Mouse (Mus musculus) bone marrow macrophage, adult 2 months (primary cell): Measurements from ENCODE around the gene Olfr354. TPM values are rescaled to one million over a fixed set of nuclear protein-coding genes. Genes with fewer than 3 reads are reported as not detected.

Source experiments
- H3K27ac ChIP-seq: 2 replicates; pipeline ENCODE4 v1.5.1; 2012; ENCODE audit warnings: low read depth, low read length; ENCODE audit not compliant: insufficient read depth
- H3K4me1 ChIP-seq: 2 replicates; pipeline ENCODE4 v1.6.1; 2012; ENCODE audit warnings: low read length; ENCODE audit not compliant: control insufficient read depth, insufficient read depth
- H3K4me3 ChIP-seq: 2 replicates; pipeline ENCODE4 v1.5.1; 2012; ENCODE audit warnings: mild to moderate bottlenecking, low read length, moderate library complexity; ENCODE audit not compliant: insufficient read depth
- CTCF ChIP-seq: IDR thresholded peaks from 2 replicates; pipeline ENCODE4 v1.5.1; 2012; ENCODE audit warnings: low read depth, mild to moderate bottlenecking, low read length, moderate library complexity
- POLR2A ChIP-seq: IDR thresholded peaks from 2 replicates; pipeline ENCODE4 v1.6.1; 2012; ENCODE audit warnings: mild to moderate bottlenecking, low read depth, low read length, borderline replicate concordance
- polyA plus RNA-seq: library from polyadenylated mRNA; stranded (reverse); fragments of >200 nt; gene quantifications from 2 replicates; pipeline ENCODE4 v1.2.4, GENCODE M21; 2012; ENCODE audit not compliant: missing spikeins, insufficient read depth, insufficient read length

Olfr354 gene
- polyA plus RNA-seq = 0.07 TPM in 1 of 2 replicates, not detected in the other

- no peak within 1 kb of the TSS for H3K27ac ChIP-seq
- no peaks in the 10 kb centered on the region for H3K4me1 ChIP-seq
- H3K4me3 ChIP-seq = no peak within 1 kb of the TSS
- TF ChIP-seq CTCF = no peak
Observed at GRCm38 (mm10) chr2:36905380-36905779, at the start of gene Olfr354. Olfr354 (plus strand) TSS chr2:36905680.

- no peak within 1 kb of the TSS for H3K27ac ChIP-seq
- TF ChIP-seq CTCF = no peak
- TF ChIP-seq POLR2A = no peak
Observed at GRCm38 (mm10) chr2:36862560-36862959, 42.9 kb upstream of the Olfr354 start, which contains the start of gene Olfr351. Olfr351 (minus strand) TSS chr2:36862660.

GRCm38 (mm10) chr2:36868160-36868559 is 37.3 kb upstream of the Olfr354 start, which contains the start of gene Olfr352:
Olfr352 (plus strand) TSS chr2:36868460.
- Histone ChIP-seq H3K4me1 (no peaks in the 10 kb centered on the region), H3K27ac (no peak within 1 kb of the TSS), H3K4me3 (no peak within 1 kb of the TSS)
- no peak for TF ChIP-seq POLR2A
- no peak for TF ChIP-seq CTCF

More at GRCm38 (mm10) chr2:36862560-36862959, 42.9 kb upstream of the Olfr354 start, which contains the start of gene Olfr351:
- Histone ChIP-seq H3K4me1 (no peaks in the 10 kb centered on the region), H3K4me3 (no peak within 1 kb of the TSS)

GRCm38 (mm10) chr2:36892836-36893235 is 12.6 kb upstream of the Olfr354 start, which contains the start of gene Olfr353:
Olfr353 (minus strand) TSS chr2:36892936.
- no peaks in the 10 kb centered on the region for H3K4me1 ChIP-seq
- no peak within 1 kb of the TSS for H3K27ac ChIP-seq
- no peak within 1 kb of the TSS for H3K4me3 ChIP-seq
- TF ChIP-seq POLR2A = no peak
- no peak for TF ChIP-seq CTCF

GRCm38 (mm10) chr2:36897114-36897513 is 8.4 kb upstream of the Olfr354 start:
- Histone ChIP-seq H3K4me1 (no peaks in the 10 kb centered on the region), H3K27ac (no peak overlapping the region), H3K4me3 (no peak overlapping the region)
- TF ChIP-seq CTCF (no peak), POLR2A (no peak)

- no peak within 1 kb of the TSS for H3K4me3 ChIP-seq
- TF ChIP-seq POLR2A = no peak
- TF ChIP-seq CTCF = no peak
- no peaks in the 10 kb centered on the region for H3K4me1 ChIP-seq
- H3K27ac ChIP-seq = no peak within 1 kb of the TSS
Observed at GRCm38 (mm10) chr2:36928797-36929196, 23.3 kb downstream of the Olfr354 start, which contains the start of gene Olfr355. Olfr355 (minus strand) TSS chr2:36928897.

- no peak within 1 kb of the TSS for H3K27ac ChIP-seq
Observed at GRCm38 (mm10) chr2:36936821-36937220, 31.3 kb downstream of the Olfr354 start, which contains the start of gene Olfr356. Olfr356 (plus strand) TSS chr2:36937121.

More at GRCm38 (mm10) chr2:36936821-36937220, 31.3 kb downstream of the Olfr354 start, which contains the start of gene Olfr356:
- H3K4me3 ChIP-seq = no peak within 1 kb of the TSS
- H3K4me1 ChIP-seq = no peaks in the 10 kb centered on the region
- TF ChIP-seq POLR2A = no peak
- TF ChIP-seq CTCF = no peak

Other genes starting within 250 kb of the Olfr354 start
- not detected in 2 replicates for gene Olfr346, start 219.9 kb upstream of the Olfr354 start, polyA plus RNA-seq
- gene Olfr347, start 173.8 kb upstream of the Olfr354 start, polyA plus RNA-seq = not detected in 2 replicates
- gene Olfr348, start 121.4 kb upstream of the Olfr354 start, polyA plus RNA-seq = not detected in 2 replicates
- gene Olfr50, start 115.1 kb upstream of the Olfr354 start, polyA plus RNA-seq = not detected in 2 replicates
- not detected in 2 replicates for gene Olfr3, start 88.6 kb upstream of the Olfr354 start, polyA plus RNA-seq
- not detected in 2 replicates for gene Olfr350, start 59.4 kb upstream of the Olfr354 start, polyA plus RNA-seq
- not detected in 2 replicates for gene Olfr351, start 43.0 kb upstream of the Olfr354 start, polyA plus RNA-seq
- gene Olfr352, start 37.2 kb upstream of the Olfr354 start, polyA plus RNA-seq = 0.16 and 0.41 TPM in 2 replicates
- not detected in 2 replicates for gene Olfr353, start 12.7 kb upstream of the Olfr354 start, polyA plus RNA-seq
- not detected in 2 replicates for gene Olfr355, start 23.2 kb downstream of the Olfr354 start, polyA plus RNA-seq
- not detected in 2 replicates for gene Olfr356, start 31.4 kb downstream of the Olfr354 start, polyA plus RNA-seq
- not detected in 2 replicates for gene Olfr357, start 88.1 kb downstream of the Olfr354 start, polyA plus RNA-seq
- gene Olfr358, start 103.7 kb downstream of the Olfr354 start, polyA plus RNA-seq = not detected in 2 replicates
- not detected in 2 replicates for gene Olfr360, start 160.1 kb downstream of the Olfr354 start, polyA plus RNA-seq
- not detected in 2 replicates for gene Olfr361, start 183.6 kb downstream of the Olfr354 start, polyA plus RNA-seq
- gene Olfr362, start 212.2 kb downstream of the Olfr354 start, polyA plus RNA-seq = not detected in 2 replicates
- not detected in 2 replicates for gene Olfr364-ps1, start 233.6 kb downstream of the Olfr354 start, polyA plus RNA-seq